Mouse (Mus musculus) cerebellum, adult (tissue): ENCODE measurements around the gene Syndig1.

Experiments used
- ATAC-seq: cut with Nextera tagmentation; 2 replicates; pipeline ENCODE4 v1.9.2; 2017; ENCODE audit warnings: mild to moderate bottlenecking, moderate library complexity, mixed read lengths; ENCODE audit not compliant: insufficient number of reproducible peaks, low FRiP score, low TSS enrichment

Syndig1 gene

DNA sequence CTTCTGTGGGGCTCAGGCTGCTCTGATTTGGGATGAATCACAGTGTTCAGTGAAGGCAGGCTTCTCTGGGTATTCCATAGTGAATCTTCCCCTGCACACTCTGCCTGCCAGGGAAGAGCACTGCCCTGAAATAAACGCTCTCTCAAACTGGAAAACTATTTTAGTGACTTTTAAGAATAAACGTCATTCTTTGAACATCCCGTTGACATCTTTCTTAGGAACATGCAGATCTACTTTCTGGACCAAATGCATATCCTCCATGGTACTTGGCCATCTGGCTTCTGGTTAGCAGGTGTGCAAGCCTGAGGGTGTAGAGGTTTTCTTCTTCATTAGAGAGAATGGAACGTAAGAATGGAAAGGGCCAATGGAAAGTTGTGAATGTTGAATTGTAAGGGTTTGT lies 43.5 kb downstream of the Syndig1 start:
- no peak for ATAC-seq

- peak; percentile 96 for ATAC-seq
Measured at GRCm38 (mm10) chr2:149873346-149873745, 44.3 kb downstream of the Syndig1 start.

- ATAC-seq = no peak
Measured at GRCm38 (mm10) chr2:149877954-149878353, 48.9 kb downstream of the Syndig1 start.

GRCm38 (mm10) chr2:149887634-149888033 lies 58.6 kb downstream of the Syndig1 start:
- ATAC-seq = peak; percentile 72

DNA sequence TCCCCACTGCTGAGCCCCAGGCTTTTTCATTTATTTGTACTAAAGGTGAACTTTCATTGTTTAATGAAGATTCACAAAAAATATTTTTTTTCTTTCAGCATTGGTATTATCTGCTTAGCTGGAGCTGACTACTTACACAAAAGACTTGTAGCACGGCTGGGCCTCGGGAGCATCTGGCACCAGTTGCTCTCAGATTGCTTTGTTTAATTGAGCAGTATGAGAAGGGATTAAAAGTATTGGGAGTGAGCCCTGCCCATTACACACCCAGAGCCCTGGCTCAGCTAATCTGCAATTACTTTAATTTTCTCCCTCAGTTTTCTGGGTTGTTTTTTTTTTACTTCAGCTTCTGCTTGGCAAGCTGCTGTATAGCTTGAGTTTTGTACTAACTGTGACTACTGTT lies 62.6 kb downstream of the Syndig1 start:
- no peak for ATAC-seq

DNA sequence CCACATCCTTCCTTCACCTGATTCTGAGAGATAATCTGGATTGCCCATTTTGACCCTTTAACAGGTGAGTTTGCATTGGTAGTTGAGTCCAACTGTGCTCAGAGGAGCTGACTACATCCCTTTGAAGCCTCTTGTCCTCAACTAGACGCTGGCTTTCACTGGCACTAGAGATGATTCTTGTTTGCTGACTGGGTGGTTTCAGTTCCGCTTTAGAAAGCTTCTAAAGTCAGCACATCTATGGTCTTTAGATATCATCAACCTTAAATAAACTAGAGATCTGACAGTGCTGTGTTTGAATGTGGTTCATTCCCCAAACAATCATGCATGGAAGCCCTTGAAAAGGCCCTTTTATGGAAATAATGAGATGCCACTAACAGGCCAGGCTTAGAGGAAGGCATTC lies 67.3 kb downstream of the Syndig1 start:
- no peak for ATAC-seq

DNA sequence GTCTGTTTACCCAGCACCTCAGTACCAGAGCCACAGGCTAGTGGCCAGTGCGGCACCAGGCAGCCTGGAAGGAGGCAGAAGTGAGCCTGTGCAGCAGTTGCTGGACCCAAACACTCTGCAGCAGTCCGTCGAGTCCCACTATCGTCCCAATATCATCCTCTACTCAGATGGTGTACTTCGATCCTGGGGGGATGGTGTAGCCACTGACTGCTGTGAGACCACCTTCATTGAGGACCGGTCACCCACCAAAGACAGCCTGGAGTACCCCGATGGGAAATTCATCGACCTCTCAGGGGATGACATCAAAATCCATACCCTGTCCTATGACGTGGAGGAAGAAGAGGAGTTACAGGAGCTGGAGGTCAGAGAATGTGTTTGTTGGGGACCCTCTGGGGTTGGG lies 70.6 kb downstream of the Syndig1 start:
- ATAC-seq = no peak

GRCm38 (mm10) chr2:149900606-149901005 lies 71.6 kb downstream of the Syndig1 start:
- ATAC-seq = no peak

- 0 out of 2 replicates have a peak, but pooled peaks have one; percentile 23 for ATAC-seq
Measured at GRCm38 (mm10) chr2:149904405-149904804, 75.4 kb downstream of the Syndig1 start.

DNA sequence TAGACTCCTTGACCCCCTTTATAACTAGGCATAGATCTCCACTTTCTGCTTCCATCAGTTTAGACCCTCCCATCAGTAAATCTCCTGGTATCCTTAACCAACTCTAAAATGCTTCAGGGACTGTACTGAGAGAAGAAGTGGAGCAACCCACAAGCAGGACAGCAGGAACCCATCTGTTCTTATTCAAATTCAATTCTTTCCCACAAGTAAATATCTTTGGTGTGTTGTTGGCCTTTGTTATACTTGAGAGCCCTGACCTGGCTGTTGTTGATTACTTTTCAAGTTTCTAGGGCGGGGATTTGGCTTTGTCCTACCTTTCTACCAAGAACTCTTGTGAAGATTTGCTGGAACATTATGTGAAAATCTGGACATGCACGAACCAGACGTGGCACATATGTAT lies 77.7 kb downstream of the Syndig1 start:
- ATAC-seq = no peak

- peak; percentile 83 for ATAC-seq
Measured at GRCm38 (mm10) chr2:149917162-149917561, 88.2 kb downstream of the Syndig1 start.

- ATAC-seq = 0 out of 2 replicates have a peak, but pooled peaks have one; percentile 42
Measured at GRCm38 (mm10) chr2:149923561-149923960, 94.5 kb downstream of the Syndig1 start.

- ATAC-seq = no peak
Measured at GRCm38 (mm10) chr2:149925911-149926310, 96.9 kb downstream of the Syndig1 start.

DNA sequence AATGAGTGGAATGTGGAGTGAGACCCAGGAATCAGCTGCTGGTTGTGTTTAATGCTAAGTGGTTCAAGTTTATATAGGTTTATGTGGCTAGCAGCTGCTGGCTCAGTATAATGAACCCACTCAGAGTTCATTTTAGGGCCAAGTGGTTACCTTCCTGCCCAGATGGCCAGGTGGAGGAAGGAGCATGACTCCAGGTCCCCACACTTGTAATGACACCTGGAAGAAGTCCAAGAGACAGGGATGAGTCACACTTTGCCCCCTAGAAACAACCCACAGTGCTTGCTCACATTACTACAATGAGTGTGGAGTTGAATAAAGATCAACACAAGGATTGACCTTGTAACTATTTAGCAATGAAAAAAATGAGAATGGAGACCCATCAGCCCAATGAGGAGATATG lies 98.0 kb downstream of the Syndig1 start:
- ATAC-seq = peak; percentile 27; the same call in 1 of the 2 replicates

DNA sequence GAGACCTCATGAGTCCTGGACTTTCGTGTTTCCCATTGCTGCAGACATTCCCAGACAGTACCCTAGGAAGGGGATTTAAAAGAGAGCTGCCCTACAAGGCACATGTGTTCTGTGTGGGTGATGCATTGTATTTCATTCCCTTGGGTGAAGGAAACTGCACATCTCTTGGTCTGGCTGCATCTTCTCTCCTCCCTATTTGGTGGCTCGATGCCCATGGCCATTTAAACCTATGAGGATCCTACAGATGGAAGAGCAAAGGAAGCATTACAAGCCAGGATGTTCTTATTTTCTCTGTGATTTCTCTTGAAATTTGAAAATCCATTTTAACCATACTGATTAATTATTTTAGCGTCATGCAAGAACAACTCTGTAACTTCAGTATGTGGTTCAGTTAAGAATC lies 98.5 kb downstream of the Syndig1 start:
- no peak for ATAC-seq

GRCm38 (mm10) chr2:149929986-149930385 lies 101.0 kb downstream of the Syndig1 start:
- ATAC-seq = no peak

- no peak for ATAC-seq
Measured at GRCm38 (mm10) chr2:149931111-149931510, 102.1 kb downstream of the Syndig1 start.

DNA sequence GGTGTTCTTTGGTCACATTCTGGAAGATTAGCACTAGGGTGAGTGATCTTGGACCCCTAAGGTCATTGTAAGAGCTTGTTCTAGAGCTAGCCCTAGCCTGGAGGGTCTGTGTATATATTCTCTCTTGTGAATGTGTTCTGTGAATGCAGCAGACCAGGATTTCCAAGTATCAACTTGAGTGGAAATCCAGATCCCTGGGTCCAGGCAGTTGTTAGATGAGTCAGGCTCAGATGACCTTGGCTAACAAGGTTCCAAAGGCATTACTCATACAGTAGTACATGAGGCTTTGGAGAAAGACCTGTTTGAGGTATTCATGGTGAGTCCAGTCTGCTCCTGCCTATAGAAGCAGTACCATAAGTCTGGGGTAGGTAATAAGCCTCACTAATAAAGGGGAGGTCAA lies 103.1 kb downstream of the Syndig1 start:
- ATAC-seq = no peak

GRCm38 (mm10) chr2:149933247-149933898 lies 104.4 kb downstream of the Syndig1 start:
- no peak for ATAC-seq

GRCm38 (mm10) chr2:149934139-149934538 lies 105.1 kb downstream of the Syndig1 start:
- ATAC-seq = no peak

- ATAC-seq = peak; percentile 53
Measured at GRCm38 (mm10) chr2:149938829-149939228, 109.8 kb downstream of the Syndig1 start.

DNA sequence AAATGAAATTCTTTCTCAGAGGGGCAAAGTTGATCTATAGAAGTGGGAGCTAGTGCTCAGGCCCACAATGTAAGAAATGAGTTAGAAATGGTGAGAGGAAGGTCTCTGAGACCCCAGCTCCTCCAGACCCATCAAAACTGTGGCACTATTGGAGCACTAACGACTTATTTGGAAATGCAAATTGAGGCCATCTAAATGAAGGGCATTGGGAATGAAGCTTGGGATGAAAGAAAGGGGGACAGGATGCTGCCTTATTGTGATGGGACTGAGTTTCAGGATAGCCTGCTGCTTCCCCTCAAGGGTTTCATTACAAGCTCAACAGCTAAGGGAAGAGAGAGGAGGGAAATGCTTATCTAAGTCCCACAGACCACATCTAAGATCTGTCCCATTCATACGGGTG lies 110.6 kb downstream of the Syndig1 start:
- no peak for ATAC-seq

- no peak for ATAC-seq
Measured at GRCm38 (mm10) chr2:149950641-149951040, 121.6 kb downstream of the Syndig1 start.
